Mouse (Mus musculus): ENCODE data around the gene Procr.

Gene Procr

DNA sequence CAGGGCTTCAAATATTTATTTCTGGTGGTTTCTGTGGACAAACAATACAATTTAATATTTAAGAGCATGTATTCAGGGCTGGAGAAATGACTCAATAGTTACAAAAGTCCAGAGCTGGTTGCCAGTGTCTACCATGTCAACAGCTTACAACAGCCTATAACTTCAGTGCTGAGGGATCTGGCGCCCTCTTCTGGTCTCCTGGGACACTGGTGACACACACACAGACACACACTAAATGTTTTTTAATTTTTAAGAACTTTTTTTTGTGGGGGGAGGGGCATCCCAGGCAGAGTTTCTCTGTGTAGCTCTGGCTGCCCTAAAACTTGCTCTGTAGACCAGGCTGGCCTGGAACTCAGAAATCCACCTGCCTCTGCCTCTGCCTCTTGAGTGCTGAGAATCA is 4.8 kb downstream of the Procr start:
- peak; percentile 64 for DNase-seq (ENCODE audit: low spot score)

DNA sequence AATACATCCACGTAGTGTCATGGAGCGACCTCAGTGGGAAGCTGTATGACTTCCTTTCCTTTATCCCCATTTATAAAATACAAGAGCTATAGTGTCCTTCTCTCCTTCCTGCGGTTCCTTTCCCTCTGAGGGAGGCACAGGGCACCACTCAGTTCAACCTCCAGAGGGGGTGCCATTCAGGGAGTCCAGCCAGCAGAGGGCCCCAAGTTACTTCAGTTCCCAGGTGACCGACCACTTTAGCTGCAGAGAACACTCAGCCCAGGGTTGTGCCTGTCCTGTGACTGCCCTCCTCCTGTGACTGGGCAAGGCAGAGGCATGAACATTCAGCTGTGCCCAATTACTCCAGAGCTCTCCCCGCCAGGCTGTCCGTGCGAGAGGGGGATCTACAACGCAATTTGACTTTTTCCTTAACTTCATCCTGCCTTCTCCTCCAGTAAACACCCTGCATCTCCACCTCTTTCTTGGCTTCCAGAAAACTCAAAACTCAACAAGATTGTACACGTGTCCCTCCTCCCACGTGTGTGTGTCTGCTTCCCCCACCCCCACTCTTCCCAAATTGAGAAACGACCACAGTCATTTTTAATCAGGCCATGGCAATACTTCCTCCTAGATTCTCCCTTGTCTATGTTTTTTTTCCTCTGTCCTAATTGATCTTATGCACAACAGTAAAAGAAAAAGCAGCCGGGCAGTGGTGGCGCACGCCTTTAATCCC is 6.1 kb downstream of the Procr start:
- peak; percentile 16 for DNase-seq (ENCODE audit: low spot score)

DNA sequence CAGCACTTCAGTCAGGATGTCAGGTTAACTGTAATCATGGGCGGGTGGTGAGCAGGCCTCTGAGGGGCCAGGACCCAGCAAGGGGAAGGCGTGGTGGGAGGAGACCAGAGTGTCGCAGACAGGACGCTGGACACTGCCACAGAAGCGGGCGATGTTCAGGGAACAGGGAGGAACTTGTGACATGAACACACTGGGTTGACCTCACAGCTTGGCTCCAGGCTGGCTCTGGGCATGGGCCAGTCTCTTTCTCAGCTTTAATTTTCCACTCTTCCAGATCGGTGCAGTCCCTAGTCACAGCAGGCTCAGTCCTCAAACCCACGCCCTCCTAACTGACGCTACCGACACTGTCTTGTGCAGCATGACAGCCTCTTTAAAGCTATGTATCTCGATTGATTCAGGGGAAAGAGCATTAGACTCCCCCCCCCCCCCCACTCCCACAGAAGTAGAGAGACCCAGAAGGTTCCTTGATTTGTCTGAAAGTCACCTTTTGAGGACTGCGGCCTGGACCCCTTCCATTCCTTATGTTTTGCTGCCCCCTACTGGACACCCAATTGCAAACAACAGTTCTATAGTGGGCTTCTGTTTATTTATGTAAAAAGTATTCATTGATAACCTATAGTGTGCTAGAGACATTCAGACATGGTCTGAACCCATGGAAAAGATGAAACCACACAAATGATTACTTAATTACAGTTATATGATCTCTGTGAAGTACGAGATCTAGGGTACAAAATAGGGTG is 13.9 kb downstream of the Procr start:
- DNase-seq (ENCODE audit: low spot score): peak; percentile 89

DNA sequence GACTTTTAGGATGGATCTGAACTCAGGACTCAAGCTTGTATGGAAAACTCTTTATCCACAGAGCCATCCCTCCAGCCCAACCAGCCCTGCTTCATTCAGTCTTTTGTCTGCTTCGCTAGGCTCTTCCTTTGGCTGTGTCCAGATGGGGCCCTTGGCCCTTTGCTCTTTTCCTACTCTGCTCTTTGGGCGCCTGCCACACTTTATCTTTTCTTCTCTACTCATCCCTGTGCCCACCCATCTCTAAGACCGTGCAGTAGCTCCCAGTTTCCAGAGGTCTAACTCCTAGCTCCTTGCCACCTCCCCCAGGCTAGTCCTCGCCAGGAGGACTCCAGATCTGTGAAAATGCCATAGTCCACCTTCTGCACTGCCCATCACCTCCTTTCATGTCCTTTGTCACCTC is 22.7 kb downstream of the Procr start:
- no peak for DNase-seq (ENCODE audit: low spot score)

DNA sequence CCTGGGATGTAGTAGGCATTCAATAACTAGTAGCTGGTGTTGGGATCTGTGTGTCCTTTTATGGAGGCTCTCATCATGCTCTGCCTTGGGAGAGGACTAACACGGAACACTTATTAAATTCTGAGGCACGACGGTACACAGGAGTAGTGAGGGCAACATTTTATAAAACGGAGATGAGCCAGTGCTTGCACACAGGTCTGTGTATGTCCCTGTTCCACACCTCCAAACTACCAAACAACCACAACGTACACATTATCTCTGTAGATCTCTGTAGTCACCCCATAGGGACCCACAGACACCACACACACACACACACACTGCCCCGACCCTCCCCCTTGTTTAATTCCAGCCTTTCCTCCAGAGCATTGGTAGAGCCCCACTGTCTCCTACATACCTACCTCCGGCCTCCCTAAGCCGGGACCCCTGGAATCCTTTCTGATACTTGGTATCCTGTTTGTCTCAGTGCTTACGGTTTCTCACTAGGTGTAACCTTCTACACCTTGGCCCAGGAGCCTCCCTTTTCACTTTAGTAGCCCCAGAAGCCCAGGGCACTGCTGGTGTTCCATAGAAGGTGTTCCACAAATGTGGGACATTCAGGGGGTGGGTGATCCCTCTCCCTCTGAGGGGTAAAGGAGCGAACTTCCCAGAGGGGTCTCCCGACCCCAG is 23.5 kb downstream of the Procr start:
- DNase-seq (ENCODE audit: low spot score): no peak

DNA sequence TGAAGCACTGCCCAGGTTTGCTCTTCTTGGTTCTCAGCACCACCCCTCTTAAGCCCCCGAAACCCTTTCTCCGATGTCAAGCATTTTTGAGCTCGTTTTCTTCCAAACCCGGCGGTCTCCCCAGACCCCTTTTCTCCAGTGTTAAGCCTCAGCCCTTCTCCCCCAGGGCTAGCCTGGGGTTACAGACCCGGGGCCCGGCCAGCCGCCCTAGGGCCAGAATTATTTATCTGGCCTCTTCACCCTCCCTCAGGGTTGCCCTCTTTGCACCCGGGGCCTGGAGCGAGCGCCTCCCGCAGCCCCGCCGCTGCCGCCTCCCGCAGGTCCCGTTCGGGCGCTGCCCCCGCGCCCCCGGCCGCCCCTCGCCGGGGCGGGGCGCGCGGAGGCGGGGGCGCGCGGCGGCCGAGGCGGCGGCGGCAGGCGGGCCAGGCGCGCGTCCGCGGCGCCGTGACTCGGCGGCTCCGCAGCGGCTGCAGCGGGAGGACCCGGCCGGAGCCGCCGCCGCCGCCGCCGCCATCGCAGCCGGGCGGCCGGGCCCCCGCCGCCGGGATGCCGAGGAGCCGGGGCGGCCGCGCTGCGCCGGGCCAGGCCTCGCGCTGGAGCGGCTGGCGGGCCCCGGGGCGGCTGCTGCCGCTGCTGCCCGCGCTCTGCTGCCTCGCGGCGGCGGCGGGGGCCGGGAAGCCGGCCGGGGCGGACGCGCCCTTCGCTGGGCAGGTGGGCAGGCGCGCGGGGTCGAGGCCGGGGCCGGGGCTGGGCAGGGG is 24.2 kb downstream of the Procr start, which contains the start of gene Mmp24:
TSS of gene Mmp24 (plus strand) at position 416 of the 758 bp plus-strand sequence.
- no peak for DNase-seq (ENCODE audit: low spot score)

DNA sequence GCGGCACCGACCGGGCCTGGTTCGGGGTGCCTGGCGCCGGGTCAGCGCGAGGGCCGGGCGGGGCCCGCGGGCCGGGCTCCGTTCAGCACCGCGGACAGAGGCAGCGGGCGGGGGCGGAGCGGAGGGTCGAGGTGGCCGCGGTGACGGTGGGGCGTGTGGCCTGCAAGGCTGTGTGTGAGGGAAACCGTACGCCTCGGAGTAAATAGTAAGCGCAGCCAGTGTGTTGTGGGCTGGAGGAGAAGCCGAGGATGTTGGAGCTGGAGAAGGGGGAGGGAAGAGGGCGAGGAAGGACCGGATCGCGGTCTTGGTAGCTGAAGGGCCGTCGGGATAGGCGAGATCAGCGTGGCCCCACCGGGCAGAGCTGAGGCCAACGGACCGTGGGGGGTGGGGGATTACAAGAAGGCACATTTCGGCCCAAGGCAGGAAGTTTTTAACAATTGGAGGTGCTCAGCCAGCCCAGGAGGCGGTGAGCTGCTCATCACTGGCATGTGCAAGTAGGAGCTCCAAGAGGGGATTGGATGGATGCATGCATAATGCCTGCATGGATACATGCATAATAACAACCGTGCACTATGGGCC is 24.9 kb downstream of the Procr start:
- peak; percentile 86 for DNase-seq (ENCODE audit: low spot score)

DNA sequence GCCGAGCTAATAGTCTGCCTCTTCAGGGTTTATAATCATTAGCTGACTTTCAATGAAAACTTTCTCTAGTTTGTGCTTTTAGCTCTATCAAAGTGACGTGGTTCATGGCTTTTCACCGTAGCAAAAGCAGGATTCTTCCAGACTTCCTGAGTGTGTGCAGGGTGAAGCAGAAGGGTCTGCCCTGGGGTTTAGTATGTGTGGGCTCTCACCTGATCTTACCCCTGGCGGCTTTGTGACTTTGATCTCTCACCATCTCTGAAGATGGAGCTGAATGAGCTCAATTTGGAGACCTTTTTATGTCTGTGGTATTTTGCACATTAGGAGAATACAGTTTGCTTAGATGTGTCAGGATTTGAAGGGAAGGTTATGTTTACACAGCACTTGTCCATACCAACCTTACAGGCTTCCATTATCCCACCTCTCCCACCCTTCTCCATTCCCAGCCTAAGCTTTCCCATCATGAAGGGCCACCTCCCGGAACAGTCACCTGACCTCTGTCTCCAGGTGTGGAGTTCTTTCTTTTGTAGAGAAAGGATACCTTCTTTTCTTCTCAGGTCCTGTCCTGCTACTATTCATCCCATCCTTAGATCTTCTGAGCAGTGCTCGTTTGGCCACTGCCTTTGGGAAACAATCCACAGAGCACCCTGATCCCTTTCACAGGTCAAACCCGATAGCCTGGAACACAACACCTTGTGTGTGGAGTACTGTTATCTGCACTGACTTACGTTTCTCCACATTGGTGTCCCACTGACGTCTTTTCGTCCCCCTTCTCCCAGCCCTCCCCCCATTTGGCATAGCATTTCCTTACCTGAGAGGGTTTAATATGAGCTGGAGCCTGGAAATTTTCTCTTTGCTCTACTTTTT is 26.1 kb downstream of the Procr start:
- DNase-seq (ENCODE audit: low spot score): no peak

DNA sequence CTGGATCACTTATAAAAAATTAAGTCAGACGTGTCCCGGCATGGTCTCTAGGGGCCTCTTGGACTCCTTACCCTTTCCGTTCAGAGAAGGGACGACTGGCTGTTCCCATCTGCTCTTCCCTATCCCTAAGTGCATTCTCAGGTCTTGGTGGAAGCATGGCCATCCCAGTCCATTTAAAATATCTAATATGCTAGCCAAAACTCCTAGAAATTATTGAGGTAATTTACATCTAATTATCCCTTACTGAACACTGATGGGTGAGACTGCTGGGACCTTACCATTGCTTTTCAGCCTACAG is 26.7 kb downstream of the Procr start:
- no peak for DNase-seq (ENCODE audit: low spot score)

DNA sequence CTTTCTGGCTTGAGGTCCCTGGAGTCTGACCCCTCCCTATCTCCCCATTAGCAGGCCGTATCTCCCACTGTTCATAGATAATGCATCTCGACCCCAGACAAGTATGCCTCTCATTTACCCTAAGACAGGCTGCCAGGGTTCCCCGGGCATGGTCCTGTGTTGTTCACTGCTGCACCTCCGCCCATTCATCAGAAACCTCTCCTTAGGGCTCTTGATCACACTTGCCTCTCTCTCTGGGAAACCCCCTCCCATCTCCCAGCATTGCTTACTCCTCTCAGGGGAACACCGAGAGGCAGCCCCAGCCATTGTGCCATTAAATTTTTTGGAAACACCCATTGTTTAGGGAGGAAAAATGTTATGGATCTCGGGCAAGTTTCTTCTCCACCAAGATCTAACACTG is 27.1 kb downstream of the Procr start:
- no peak for DNase-seq (ENCODE audit: low spot score)

DNA sequence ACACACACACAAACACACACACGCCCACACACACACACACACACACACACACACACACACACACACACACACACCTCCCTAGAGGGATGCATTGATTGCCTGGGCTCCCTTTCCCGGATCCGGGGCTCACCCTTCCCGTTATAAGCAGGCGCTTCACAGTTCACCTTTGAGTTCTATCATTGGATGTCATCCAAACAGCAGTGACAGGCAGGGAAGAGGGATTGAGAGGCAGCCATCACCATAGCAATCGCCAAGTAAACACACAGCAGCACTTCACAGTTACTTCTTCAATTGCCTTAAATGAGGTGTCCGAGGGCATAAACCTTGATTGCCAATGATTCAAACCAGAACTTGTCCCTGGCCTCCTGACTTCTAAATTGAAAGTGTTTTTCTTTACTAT is 28.1 kb downstream of the Procr start:
- no peak for DNase-seq (ENCODE audit: low spot score)

DNA sequence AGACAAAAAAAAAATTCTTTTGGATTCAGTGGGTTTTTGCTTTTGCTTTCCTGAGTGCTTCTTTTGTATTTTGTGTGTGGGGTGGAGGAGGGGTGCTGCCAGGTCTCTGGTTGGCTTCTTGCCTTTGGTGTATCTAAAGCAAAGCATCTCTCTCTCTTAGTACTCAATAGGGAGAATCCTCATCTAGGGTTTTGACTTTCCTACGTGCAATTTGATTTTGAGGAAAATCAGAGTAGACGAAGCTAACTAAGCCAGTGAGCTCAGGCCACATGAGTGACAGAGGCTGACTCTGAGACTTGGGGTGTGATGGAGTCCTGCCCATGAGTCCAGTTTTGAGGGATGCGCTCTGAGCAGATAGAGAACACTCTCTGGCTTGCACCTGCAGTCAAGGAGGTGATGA is 28.6 kb downstream of the Procr start:
- no peak for DNase-seq (ENCODE audit: low spot score)

DNA sequence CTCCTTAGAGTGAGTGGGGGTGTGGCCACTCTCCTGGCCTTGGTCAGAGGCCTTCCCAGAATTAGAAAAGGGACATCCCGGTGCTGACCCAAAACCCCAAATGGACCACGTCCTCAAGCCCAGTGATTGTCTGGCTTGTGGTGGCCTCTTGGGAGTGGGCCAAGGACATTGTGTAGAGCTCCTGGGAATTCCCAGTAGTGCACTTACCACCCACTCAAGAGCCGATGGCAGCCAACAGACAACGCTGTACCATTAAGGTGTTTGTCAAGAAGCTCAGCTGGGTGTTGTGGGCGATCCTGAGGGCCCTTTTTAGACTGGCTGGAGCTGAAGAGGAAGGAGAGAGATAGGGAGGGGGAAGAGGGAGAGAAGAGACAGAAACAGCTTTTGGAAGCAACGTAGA is 33.6 kb downstream of the Procr start:
- DNase-seq (ENCODE audit: low spot score): no peak

- no peak for DNase-seq (ENCODE audit: low spot score)
These were observed 36.0 kb downstream of the Procr start for GRCm38 (mm10) chr2:155786905-155787304.

DNA sequence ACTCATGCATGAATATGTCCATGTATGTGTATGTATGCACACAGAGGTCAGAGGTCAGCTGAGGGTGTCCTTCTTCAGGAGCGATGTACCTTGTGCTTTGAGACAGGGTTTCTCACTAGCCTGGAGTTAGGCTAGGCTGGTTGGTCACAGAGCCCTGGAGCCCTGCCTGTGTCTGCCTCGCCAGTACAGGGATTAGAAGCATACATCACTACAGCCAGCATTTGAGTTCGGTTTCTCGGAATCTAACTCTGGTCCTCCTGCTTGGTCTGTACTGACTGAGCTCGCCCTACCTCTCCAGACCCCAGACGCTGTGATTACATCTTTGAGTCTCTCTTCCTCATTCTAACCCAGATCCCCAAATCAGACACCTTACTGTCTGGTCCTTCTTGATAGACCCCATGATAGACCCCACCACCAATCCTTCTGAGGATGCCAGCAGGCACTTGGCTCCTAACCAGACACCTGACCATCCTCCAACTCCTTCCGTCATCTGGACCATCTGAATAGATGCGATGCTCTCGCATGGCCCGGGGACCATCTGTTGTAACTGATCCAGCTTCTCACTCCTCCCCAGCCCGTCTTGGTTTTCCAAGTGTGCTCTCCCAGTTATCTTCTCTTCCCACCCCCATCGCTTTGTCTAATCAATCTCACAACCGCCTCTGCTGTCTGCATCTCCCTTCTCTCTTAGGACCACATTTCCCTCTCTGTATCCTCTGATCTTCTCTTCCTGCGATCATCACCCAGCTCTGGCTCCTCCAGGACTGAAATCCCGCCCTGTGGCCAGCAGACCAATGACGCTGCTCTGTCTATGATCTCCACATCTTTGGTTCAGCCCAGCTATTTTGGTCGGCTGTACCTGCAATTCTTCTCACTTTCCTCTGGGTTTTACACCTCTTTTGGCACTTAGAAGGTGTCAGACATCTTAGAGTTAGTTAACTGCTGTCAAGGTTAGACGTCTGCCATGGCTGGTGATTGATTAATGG is 37.3 kb downstream of the Procr start:
- DNase-seq (ENCODE audit: low spot score): no peak

GRCm38 (mm10) chr2:155792899-155793298 is 42.0 kb downstream of the Procr start:
- no peak for DNase-seq (ENCODE audit: low spot score)

DNA sequence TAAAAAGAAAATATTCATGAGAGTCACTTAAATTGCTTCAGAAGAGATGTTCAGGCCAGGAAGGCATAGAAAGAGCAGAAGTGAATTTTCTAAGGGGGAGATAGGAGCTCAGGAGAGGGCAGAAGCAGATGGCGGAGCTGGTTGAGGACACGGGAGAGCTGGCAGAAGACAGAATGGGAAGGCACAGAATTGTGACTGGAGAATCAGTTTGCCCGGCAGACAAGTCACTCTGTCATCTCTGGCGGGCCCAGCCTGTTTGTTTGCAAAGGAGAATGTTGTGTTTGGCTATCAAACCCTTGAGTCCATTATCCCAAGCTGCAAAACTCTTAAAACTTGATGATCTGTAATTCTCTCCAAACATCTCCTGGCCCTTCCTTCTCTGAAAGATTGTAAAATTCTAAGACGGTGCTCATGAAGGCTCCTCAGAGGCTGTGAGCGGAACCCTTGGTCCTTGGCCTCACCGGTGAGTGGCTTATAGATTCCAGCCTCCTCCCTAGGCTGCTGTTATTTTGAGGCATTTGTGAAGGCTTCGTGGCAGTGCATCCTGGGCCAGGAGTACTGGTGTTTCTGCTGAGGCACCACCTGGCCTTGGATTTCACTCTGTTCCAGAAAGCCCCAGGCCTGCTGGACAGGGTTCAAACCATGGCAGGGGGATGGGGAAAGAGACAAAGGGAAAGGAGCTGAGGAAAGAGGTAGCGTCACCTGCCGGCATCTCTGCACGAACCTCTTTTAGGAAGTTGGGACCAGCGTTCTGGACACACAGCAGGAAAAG is 43.9 kb downstream of the Procr start:
- DNase-seq (ENCODE audit: low spot score): no peak

DNA sequence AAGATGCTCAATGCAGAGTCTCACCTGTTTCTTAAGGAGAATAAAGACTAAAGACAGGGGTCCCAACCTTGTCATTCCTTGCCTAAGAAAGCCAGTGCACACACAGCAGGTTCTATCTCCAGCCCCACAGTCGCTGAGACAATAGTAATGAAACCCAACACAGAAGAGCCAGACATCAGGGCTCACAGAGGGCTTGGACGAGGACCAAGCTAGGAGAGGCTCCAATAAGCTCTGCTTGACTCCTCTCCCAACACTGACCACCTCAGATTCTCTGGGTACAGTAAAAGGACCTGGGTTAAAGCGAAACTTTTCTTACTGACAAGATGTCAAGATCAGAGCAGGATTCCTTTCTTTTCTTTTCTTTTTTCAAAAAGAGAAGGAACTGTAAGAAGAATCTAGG is 47.7 kb downstream of the Procr start:
- no peak for DNase-seq (ENCODE audit: low spot score)

GRCm38 (mm10) chr2:155802761-155803160 is 51.8 kb downstream of the Procr start:
- DNase-seq (ENCODE audit: low spot score): no peak

Measured in embryo, embryonic 10 days (tissue).